Mouse (Mus musculus) megakaryocyte-erythroid progenitor cell, adult 5 weeks (primary cell): ENCODE data around the gene Gm21996. TPM values are rescaled to one million over a fixed set of nuclear protein-coding genes. Genes with fewer than 3 reads are reported as not detected.

Experiments
- polyA plus RNA-seq: library from polyadenylated mRNA; stranded (reverse); fragments of >175 nt; gene quantifications from 2 replicates; pipeline ENCODE4 v1.2.3, GENCODE M21; 2012

The Gm21996 gene
- polyA plus RNA-seq: not detected in 2 replicates

DNA sequence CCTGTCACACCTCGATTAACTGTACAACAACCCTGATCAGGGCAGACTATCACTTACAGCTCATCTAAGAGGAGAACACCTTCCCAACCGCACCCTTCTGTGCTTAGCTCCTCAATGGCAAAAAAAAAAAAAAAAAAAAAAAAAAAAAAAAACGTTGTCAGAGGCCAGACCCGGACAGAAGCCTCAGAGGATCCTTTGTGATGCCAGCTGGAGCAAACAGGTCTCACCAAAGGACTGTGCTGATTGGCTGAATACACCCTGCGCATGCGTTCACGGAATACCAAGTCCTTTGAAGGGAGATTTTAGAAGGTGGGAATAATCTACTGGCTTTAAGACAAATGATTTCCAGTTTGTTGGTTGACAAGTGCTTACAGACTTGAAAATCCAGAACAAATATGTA, at the start of gene Gm21996:
Gene Gm21996, minus strand, starts transcription at position 101 of the 400 bp plus-strand sequence.

